Mouse (Mus musculus) cerebellum, adult 11 months (tissue): Measurements from ENCODE around the gene Hnrnpa0.

Experiments
- DNase-seq: peaks from one replicate; pipeline ENCODE4 v3.0.0; 2022

Hnrnpa0 gene

DNA sequence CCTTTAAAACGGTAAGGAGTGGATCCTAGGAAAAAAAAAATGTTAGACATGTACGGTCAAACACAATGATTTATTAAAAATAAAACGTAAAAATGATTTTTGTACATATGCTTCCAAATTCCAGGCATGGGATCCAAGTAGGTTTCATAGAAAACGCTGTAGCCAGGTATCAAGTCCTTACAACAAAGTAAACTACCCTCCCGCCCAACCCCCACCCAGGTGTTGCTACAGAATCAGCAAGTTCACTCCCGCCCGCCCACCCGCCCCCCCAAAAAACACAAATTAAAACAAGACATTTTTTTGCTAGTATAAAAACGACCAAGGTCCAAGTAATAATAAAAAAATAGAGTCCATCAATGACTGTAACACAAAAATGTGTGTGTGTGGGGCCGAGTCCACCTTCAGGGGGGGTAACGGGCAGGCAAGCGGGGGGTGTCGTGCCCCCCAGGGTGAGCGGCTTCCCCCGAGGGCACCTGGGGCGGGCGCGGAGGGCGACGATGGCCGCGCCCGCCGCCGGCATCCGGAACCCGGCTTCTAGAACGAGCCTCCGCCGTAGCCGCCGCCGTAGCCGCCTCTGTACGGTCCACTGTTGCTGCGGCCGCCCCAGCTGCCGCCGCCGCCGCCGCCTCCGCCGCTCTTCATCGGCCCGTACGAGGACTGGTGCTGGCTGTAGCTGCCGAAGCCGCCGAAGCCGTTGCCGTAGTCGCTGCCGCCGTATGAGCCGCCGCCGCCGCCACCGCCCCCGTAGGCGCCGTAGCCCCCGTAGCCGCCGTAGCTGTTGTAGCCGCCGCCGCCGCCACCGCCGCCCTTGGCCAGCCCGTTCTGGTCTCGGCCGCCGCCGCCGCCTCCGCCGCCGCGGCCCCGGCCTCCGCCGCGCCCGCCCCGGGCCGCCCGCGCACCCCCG is 1.2 kb downstream of the Hnrnpa0 start:
- DNase-seq, result no peak

DNA sequence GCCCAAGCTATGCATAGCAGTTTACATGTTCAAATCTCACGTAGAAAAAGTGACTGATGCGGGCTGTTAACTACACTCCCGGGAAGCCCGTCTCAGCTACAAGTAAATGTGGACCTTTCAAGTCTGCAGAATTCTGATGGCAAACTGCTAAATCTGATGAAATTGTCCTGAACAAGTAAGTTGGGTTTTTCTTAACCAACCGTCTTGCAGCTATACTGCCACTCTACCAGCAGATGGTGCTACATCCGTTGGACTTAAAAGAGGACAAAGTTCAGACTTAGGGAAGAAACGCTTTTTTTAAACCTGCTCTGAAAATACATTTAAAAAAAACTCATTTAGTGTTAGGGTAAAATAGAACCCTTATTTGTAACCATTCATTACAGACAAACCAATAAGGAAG is 2.2 kb downstream of the Hnrnpa0 start:
- no peak for DNase-seq

DNA sequence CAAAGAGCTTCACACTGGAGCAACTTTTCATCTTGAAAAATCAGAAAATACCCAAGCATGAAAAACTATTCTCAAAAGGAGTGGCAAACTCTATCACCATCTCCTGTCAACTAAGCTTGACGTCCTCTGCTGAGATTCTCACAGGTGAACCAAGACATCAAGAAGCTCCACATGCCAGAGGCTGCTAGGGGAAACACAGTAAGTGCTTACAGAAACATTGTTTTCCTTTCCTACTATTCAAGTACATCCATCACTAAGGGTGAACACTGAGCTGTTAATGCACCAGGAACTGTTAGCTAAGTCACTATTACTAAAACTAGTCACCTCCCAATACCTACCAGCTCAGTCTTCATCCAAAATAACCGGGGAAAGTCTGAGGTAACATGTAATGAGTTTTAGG is 3.4 kb downstream of the Hnrnpa0 start:
- DNase-seq, result no peak

DNA sequence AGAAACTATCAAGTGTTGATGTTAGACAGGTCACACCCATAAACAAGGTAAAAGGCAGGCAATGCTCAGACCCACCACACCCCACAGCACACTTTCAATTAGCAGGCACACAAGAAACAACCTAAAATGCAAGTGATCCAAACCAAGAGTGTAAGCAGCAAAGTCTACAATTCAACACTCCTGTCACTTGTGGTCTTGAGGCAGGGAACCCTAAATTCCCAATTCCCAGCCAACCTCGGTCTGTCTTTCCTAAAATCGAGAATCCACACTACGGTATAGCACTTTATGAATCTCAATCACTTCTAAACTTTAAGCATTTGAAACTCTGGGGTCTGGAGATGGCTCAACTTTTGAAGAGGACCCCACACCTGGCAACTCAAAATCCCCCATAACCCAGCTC is 4.1 kb downstream of the Hnrnpa0 start:
- DNase-seq, result no peak

DNA sequence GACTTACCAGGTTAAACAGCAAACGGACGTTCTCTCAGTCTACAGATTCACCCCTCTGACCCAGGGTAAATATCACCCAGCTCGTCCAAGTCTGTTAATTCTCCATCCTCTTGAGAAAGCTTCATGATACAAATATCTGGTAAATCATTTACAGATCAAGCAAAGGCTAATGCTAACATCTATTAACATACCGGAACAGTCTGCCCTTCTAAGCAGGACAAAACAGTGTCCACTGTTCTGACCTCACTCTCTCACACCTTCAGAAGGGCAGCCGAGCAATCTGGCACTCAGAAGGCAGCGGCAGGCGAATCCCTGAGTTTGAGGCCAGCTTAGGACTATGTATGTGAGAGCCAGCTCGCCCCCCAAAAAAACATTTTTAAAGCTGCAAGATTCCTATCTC is 5.0 kb downstream of the Hnrnpa0 start:
- DNase-seq, result no peak

DNA sequence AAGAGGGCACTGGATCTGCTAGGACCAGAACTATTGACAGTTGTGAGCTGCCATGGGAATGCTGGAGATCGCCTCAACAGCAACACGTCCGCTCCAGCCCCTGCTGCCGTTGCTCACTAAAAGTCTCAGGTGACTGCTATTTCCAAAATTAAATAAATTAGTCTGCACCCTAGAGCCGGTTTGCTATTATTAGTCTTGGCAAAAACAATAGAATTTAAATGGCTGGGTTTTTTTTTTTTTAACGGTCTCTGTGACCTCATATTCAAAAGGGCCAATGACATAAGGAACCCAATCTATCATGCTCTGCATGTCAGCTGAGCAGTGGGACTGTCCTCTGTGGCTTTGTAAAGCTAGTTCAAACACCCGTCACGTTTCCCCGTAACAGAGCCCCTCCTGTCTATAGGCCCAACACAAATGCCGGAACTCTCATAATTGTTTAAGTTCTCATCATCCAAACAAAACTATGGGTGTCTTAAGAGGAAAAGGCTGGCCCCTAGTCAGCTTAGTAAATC is 5.5 kb downstream of the Hnrnpa0 start:
- DNase-seq, result no peak

DNA sequence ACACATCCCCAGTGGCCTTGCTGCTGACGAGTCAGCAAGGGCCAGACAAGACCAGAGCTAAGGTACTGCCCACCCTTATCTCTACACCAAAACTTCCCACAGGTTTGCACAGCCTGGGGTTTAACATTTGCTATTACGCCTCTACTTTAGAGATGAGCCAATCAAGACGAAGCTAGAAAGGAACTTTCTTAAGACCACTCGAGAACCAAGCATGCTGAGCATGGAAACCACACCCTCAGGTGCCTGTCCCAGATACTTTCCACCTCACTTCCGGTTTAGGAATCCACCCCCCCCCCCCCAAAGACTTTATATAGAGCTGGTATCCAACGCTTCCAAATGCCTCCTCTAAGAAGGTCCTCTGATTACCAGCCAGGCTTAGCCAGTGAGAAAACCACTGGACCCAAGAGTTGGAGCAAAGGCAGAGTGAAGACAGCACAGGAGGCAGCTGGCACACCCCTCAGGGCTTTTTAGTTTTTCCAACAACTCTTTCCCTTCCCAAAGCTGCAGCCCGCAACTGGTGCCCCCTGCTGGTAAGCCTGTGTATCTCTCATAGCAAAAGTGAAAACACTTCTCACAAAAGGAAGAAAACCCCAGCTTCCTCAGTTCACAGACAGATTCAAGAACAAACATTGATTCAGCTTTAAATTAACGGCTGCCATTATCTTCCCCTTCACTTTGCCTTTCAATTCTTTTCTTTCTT is 10.9 kb downstream of the Hnrnpa0 start:
- peak; percentile 45 for DNase-seq

DNA sequence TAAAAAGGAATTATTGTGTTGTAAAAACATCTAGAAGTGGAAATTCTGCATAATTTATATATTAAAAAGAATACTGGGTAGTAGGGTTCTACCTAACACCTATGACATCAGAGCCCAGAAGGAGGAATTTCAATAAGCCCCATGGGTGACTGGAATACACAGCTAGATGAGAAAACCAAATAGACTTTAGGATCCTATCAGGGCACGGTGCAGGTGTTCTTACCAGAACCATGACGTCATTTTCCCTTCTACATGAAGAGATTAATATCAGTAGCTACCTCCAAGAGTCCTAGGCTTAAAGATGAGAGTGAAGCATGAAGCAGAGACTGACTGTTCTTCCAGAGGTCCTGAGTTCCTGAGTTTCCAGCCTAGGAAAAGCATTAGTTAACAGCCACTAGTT is 11.6 kb downstream of the Hnrnpa0 start:
- no peak for DNase-seq

DNA sequence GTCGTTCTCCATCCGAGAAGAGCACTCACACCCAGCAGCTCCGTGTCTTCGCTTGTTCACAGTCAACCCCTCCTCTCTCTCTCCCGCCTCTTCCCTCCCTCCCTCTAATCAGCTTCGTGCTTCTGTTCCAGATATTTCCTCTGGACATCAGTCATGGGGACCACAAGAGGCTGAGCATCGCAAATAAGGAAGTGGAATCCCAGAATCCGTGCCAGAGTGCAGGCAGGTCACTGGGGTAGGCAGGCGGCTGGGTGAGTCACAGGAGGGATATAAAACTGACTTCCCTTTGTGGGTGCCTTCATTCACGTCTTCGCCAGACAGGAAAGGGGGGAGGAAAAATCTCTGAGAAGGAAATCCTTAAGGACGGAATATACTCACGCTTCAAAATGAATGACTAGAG is 13.1 kb downstream of the Hnrnpa0 start:
- DNase-seq, result no peak

DNA sequence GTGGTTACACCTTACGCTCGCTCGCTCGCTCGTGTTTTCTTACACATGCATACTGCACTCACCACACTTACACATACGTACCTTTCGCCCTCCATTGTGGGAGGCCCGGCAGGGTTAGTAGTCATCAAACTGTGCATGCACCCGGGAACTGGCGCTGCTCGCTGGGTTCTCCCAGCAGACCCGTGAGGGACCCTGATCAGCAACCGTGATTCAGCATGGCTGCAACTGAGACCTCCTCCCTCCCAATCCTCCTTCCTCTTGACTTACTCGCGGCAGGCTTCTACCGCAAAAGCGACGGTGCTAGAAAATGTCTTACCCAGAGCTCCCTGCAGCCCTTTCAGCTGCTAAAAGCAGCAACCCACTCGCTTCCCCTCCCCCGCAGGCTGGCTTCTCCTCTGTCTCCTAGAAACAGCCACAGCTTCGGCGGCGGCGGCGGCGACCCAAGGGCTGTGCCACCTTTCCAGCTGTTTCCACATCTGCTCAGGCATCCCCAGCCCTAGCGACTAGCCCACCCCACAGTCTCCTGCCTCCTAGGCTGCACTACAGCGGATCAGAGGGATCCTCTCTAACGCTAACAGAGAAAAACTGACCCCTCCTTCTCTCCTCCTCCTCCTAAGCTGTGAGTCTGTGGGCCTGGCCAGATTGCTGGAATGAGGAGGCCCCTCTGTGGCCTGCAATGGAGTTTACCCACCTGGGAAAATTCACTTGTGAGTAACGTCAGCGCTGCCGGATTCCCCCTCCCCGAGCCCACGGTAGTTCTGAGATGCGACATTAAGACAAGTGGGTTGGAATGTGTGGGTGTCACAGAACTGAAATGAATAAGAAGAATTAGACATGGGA is 15.1 kb downstream of the Hnrnpa0 start, which contains the start of gene Klhl3:
Gene Klhl3 (minus strand): TSS at position 532 of the 840 bp plus-strand sequence.
- DNase-seq, result peak; percentile 61

DNA sequence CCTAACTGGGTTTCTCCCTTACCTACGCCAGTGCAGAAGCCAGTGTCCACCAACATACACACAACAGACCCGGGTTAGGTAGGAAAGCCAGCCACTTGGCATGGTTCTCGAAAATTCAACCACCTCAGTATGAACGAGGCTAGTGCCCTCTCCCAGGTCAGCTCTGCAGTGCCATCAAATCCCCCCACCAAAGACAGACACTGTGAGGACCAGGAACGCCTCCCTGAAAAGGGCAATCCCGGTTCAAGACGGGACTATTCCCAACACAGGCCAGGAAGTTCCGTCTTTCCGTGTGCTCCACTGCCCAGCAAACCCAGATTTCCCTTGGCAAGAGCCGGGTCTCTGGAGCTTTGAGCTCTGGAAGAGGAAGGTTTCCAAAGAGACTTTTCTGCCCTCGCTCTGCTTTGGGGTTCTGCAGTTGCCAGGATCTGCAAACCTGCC is 15.7 kb downstream of the Hnrnpa0 start:
- peak; percentile 37 for DNase-seq

DNA sequence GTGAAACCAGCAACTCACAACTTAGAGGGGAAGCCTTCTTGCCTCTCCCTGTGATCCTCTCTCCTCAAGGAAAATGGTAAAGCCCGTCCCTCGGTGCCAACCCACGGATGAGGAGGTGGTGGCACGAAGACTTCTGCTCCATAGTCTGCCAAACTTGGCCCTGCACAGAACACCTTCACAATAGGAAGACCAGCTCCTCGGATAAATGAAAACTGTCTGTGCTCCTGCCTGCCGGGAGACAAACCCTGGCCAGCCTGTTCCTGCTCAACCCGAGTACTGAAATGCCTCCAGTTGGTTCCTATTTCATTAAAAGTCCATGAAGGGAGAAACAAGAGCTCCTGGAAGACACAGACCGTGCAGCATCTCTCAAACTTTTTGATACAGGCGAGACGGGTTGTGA is 16.2 kb downstream of the Hnrnpa0 start:
- DNase-seq, result no peak

DNA sequence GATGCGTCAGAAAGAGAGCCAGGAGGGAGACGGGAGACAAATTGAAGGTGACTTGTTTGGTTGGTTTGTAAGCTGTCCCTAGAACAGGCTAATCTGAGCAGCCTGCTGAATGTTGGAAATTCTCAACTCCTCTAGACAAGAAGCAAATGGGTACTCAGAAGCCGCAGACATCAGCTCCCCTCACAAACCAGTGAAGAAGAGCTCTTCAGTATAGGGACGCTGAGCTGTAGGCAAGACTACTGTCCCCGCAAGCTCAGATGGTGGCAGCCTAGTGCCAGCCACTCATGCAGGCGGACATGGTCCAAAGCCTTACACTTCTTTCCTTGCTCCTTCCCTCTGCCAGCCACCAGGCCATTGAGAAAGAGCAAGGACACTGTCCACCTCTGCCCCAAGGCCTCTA is 17.1 kb downstream of the Hnrnpa0 start:
- DNase-seq, result no peak

DNA sequence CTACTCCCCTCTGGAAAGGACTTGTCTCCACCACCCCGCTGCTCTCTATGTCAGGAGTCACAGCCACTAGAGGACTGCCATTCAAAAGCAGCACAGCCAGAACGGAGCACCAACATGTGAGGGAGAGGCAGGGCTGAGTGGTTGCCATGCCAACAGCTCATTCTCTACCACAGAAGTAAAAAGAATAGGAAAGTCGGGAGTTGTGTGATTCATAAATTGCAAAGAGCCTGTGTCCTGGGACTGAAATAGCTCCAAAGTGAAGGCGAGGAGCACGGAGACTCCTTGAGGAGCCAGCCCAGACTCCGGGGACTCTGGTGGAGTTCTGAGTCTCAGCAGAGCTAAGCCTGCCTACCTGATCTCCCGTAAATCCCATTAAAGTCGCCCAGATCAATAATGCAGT is 37.7 kb downstream of the Hnrnpa0 start:
- no peak for DNase-seq

DNA sequence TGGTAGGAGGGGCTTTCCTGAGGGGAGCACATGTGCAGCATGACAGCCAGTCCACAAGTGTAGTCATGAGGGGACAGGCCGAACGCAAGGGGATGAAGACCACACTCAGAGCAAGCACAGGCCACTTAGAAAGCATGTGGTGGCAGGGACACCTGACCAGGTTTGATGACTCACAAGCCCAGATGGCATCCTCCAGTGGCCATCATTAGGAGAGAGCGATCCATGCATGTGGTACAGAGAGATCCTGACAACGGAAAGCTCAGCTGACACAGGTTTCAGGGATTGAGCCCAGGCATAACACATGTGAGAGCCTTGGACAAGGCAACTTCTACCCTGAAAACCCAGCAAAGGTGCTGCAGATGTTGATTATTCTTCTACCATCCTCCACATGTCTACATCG is 44.0 kb downstream of the Hnrnpa0 start:
- peak; percentile 33 for DNase-seq

DNA sequence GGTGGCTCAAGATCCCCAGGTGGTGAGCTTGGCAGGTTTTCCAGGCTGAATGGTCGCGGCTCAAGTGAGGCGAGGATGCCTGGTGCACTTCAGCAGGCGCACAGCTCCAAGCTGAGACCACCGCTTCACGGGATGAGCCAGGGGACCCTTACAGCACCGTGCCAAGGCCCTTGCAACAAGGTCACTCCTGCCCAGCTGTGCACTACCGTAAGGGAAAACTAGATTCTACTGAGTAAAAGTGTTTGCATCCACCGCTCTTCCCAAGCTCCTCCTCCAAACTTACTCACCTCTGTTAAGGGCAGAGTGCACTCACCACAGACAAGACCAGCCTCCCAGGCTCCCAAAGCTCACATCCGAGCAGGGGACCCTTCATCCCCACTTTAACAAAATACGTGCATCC is 44.8 kb downstream of the Hnrnpa0 start:
- no peak for DNase-seq

DNA sequence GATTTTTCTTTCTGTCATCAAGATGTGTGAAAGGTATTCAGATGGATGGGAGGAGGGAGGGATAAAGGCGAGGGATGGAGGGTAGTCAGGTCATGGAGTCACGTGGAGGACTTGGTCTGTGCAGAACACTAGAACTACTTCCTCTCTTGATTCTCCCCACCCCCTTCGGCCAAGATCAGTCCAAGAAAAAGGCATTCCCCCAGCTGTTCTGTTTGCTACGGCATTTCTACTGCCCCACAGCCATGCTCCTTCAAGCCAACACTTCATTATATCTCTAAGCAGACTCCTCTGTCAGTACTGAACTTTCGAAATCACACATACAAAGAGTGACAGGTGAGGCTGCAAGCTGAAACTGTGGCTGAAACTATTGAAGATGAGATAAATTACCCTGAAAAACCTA is 45.3 kb downstream of the Hnrnpa0 start:
- no peak for DNase-seq

DNA sequence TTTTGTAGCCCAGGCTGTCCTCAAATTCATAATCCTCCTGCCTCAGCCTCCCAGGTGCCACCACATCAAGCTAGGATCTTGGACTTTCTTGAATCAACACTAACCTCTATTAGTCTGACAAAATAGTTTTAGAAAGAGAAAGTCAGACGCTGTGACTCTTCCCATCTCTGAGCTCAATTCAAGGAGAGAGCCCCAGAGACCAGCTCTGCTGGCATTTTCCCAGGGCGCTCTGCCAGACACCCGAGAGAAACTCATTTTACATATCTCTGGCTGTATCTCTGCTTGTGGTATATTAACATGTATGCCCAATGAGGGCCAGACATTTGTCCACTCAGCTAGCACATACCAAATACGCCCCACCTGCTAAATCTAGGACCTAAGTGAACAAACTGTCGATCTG is 50.0 kb downstream of the Hnrnpa0 start:
- DNase-seq, result no peak
